Mouse (Mus musculus) CH12.LX (cell line): ENCODE results near the gene Six5. TPM values are rescaled to one million over a fixed set of nuclear protein-coding genes. Genes with fewer than 3 reads are reported as not detected.

ENCODE experiments used
- DNase-seq: peaks from one replicate; pipeline ENCODE4 v3.0.0-alpha.2; 2013; ENCODE audit errors: extremely low read depth
- H3K27ac ChIP-seq: 2 replicates; pipeline ENCODE4 v1.5.1; 2012; ENCODE audit warnings: low read depth, mild to moderate bottlenecking, control low read depth, moderate library complexity; ENCODE audit not compliant: insufficient read depth
- H3K27me3 ChIP-seq: replicated peaks from 2 replicates; pipeline ENCODE3; 2012; ENCODE audit warnings: inconsistent platforms
- H3K36me3 ChIP-seq, 2 experiments: replicated peaks in 1 of 2; 2 replicates each; pipeline versions ENCODE3 to v1.6.1; 2012; ENCODE audit warnings: inconsistent platforms in 1 of 2, low read length in 1 of 2, mild to moderate bottlenecking in 1 of 2, mixed read lengths in 1 of 2, moderate library complexity in 1 of 2; ENCODE audit not compliant: control insufficient read depth in 1 of 2, insufficient read depth in 1 of 2
- H3K4me1 ChIP-seq, 2 experiments: 2 replicates each; pipeline ENCODE4 v1.6.1; 2012; ENCODE audit warnings: inconsistent platforms in 1 of 2, moderate library complexity in 1 of 2; ENCODE audit not compliant: insufficient read depth in 2 of 2, control insufficient read depth in 1 of 2
- H3K4me2 ChIP-seq: 2 replicates; pipeline ENCODE4 v1.6.1; 2012; ENCODE audit warnings: low read depth, mild to moderate bottlenecking, control low read depth; ENCODE audit not compliant: poor library complexity, insufficient read depth, severe bottlenecking
- H3K4me3 ChIP-seq, 3 experiments: fragments of 150-350 bp in 1 of 3; sonication (generic) in 1 of 3; replicated peaks in 1 of 3; 2 replicates each; pipeline versions ENCODE3 to v1.5.1; 2011 to 2012; ENCODE audit warnings: low read depth in 2 of 3, low read length in 2 of 3, mild to moderate bottlenecking in 2 of 3, moderate library complexity in 2 of 3, control low read depth in 1 of 3, improper control_type of control experiment in 1 of 3, inconsistent platforms in 1 of 3, mixed read lengths in 1 of 3; ENCODE audit not compliant: poor library complexity in 1 of 3
- H3K79me2 ChIP-seq: replicated peaks from 2 replicates; pipeline ENCODE4 v1.6.1; 2012; ENCODE audit warnings: mild to moderate bottlenecking, moderate library complexity; ENCODE audit not compliant: control insufficient read depth, poor library complexity, insufficient read depth, severe bottlenecking; ENCODE audit errors: extremely low read depth
- H3K9ac ChIP-seq: 2 replicates; pipeline ENCODE4 v1.6.1; 2012; ENCODE audit warnings: low read depth, mild to moderate bottlenecking, control low read depth, moderate library complexity; ENCODE audit not compliant: insufficient read depth
- H3K9me3 ChIP-seq: replicated peaks from 2 replicates; pipeline ENCODE3; 2012; ENCODE audit warnings: low read length, inconsistent platforms, mixed read lengths
- BHLHE40 ChIP-seq: IDR thresholded peaks from 2 replicates; pipeline ENCODE4 v1.6.1; 2011; ENCODE audit warnings: mild to moderate bottlenecking, low read depth, low read length, improper control_type of control experiment
- CHD2 ChIP-seq: IDR thresholded peaks from 2 replicates; pipeline ENCODE4 v1.6.1; 2011; ENCODE audit warnings: low read length, improper control_type of control experiment
- CTCF ChIP-seq, 2 experiments: IDR thresholded peaks in 1 of 2; conservative IDR thresholded peaks in 1 of 2; 2 replicates each; pipeline ENCODE4 v1.5.1; 2011 to 2012; ENCODE audit warnings: low read depth in 2 of 2, low read length in 2 of 2, improper control_type of control experiment in 1 of 2, inconsistent platforms in 1 of 2, mild to moderate bottlenecking in 1 of 2, moderate library complexity in 1 of 2
- E2F4 ChIP-seq: IDR thresholded peaks from 2 replicates; pipeline ENCODE4 v1.6.1; 2011; ENCODE audit warnings: low read depth, low read length, improper control_type of control experiment; ENCODE audit not compliant: insufficient replicate concordance
- ETS1 ChIP-seq: conservative IDR thresholded peaks from 2 replicates; pipeline ENCODE4 v1.6.1; 2012; ENCODE audit warnings: low read depth, mild to moderate bottlenecking, inconsistent platforms, low read length, improper control_type of control experiment, moderate library complexity
- HCFC1 ChIP-seq: IDR thresholded peaks from 2 replicates; pipeline ENCODE4 v1.6.1; 2012; ENCODE audit warnings: low read depth, mild to moderate bottlenecking, inconsistent platforms, low read length, improper control_type of control experiment
- IRF4 ChIP-seq: IDR thresholded peaks from 2 replicates; pipeline ENCODE4 v1.6.1; 2014; ENCODE audit warnings: low read depth, mild to moderate bottlenecking, inconsistent platforms, low read length, improper control_type of control experiment
- JUND ChIP-seq: conservative IDR thresholded peaks from 2 replicates; pipeline ENCODE4 v1.6.1; 2011; ENCODE audit warnings: low read depth, low read length, improper control_type of control experiment
- KAT2A ChIP-seq: IDR thresholded peaks from 2 replicates; pipeline ENCODE4 v1.6.1; 2012; ENCODE audit warnings: low read length, improper control_type of control experiment, inconsistent platforms; ENCODE audit not compliant: insufficient replicate concordance
- MYC ChIP-seq: IDR thresholded peaks from 2 replicates; pipeline ENCODE4 v1.6.1; 2011; ENCODE audit warnings: low read depth, mild to moderate bottlenecking, improper control_type of control experiment, low read length
- NELFE ChIP-seq: IDR thresholded peaks from 2 replicates; pipeline ENCODE4 v1.6.1; 2011; ENCODE audit warnings: low read depth, low read length, improper control_type of control experiment
- POLR2AphosphoS2 ChIP-seq: IDR thresholded peaks from 2 replicates; pipeline ENCODE4 v1.6.1; 2011; ENCODE audit warnings: low read depth, low read length, improper control_type of control experiment
- SMC3 ChIP-seq: IDR thresholded peaks from 2 replicates; pipeline ENCODE4 v1.6.1; 2011; ENCODE audit warnings: low read depth, low read length, improper control_type of control experiment
- TCF12 ChIP-seq: IDR thresholded peaks from 2 replicates; pipeline ENCODE4 v1.6.1; 2014; ENCODE audit warnings: low read depth, mild to moderate bottlenecking, inconsistent platforms, low read length, improper control_type of control experiment
- USF1 ChIP-seq: IDR thresholded peaks from 2 replicates; pipeline ENCODE4 v1.6.1; 2014; ENCODE audit warnings: low read depth, mild to moderate bottlenecking, inconsistent platforms, low read length, improper control_type of control experiment
- ZC3H11A ChIP-seq: IDR thresholded peaks from 2 replicates; pipeline ENCODE4 v1.6.1; 2012; ENCODE audit warnings: low read depth, mild to moderate bottlenecking, inconsistent platforms, low read length, improper control_type of control experiment
- ZNF384 ChIP-seq: IDR thresholded peaks from 2 replicates; pipeline ENCODE4 v1.6.1; 2012; ENCODE audit warnings: low read depth, low read length, improper control_type of control experiment, inconsistent platforms
- dilution Hi-C: fragments of 300-500 bp; cut with MboI; formaldehyde crosslinking; loops from 2 replicates; pipeline ENCODE4 v1.14.3; 2020; ENCODE audit warnings: low sequenced_read_pairs; ENCODE audit not compliant: extremely low pct_unique_long_range_greater_than_20kb, extremely low pct_ligation_motif_present
- in situ Hi-C: fragments of 300-500 bp; cut with MboI; formaldehyde crosslinking; loops from 3 replicates; pipeline ENCODE4 v1.14.3; 2019; ENCODE audit warnings: low sequenced_read_pairs, low pct_ligation_motif_present, low pct_unique_long_range_greater_than_20kb, mixed read lengths
- polyA plus RNA-seq: library from polyadenylated mRNA; unstranded; fragments of >175 nt; gene quantifications from 2 replicates; pipeline ENCODE4 v1.2.1, GENCODE M21; 2012; ENCODE audit warnings: low read depth; ENCODE audit not compliant: insufficient read length
- total RNA-seq, 2 experiments: library from RNA; depleted of rRNA; stranded (reverse); fragments of 300-350 nt in 1 of 2; fragments of >200 nt in 1 of 2; gene quantifications; 2 replicates each; pipeline ENCODE4 v1.2.3; 2012 to 2014

The Six5 gene
- total and polyA plus RNA-seq, 3 experiments: 0.16 to 1.8 (median 0.33) TPM

DNA sequence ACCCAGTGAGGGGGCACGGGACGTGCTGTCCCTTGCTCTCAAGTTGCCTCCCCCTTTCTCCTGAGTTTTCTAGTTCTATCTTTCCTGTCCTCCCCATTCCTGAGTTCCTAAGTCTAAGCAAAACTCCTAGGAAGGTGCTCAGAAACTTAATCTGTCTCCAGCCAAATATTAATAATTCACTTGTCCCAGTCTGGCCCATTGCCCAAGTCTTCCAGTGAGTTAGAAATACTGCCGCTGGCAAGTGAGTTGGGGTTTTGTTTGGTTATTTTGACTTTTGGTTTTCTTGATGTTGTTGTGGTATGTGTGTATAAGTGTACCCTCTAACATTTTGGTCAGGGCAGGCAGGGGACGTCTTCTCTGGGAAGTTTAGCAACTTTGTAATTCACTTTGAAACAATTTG, 27.3 kb downstream of the Six5 start:
- in situ Hi-C loops: no loop called here
- peaks cover 21% of the 10 kb centered on the region for H3K79me2 ChIP-seq
- TF ChIP-seq BHLHE40: no peak
- no peak for TF ChIP-seq TCF12
- no peak for TF ChIP-seq CHD2
- no peak for TF ChIP-seq ZC3H11A
- no peak for TF ChIP-seq USF1
- no peak for TF ChIP-seq ZNF384
- TF ChIP-seq ETS1: no peak
- TF ChIP-seq NELFE: no peak
- TF ChIP-seq MYC: no peak
- no peak for TF ChIP-seq CTCF (conservative IDR thresholded peaks at IDR 0.05 in 1 of 2, IDR thresholded peaks at IDR 0.05 in 1 of 2; ENCODE audit: low read depth in 2 of 2, low read length in 2 of 2)
- TF ChIP-seq E2F4: no peak
- TF ChIP-seq IRF4: no peak
- TF ChIP-seq KAT2A: no peak

DNA sequence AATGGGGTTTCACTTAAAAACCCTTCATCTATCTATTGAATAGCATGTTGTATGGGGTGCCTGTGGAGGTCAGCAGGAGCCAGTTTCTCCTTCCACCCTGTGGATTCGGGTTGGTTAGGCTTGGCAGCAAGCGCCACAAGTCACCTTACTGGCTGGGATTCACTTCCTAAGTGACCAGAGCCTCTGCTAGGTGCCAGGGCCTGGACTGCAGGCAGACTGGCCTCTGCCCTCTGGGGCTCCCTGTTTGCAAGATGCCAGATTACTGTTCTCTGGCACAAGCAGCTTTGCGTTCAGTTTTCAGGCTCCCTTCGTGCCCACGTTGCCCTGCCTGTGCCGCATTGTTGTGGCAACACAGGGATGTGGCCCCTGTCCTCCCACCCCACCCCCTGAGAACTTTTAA, 30.3 kb downstream of the Six5 start:
- peaks cover 9 to 16% of the 10 kb centered on the region in 2 experiments; a peak in 3 of 4 replicates for H3K4me1 ChIP-seq
- no peaks in the 10 kb centered on the region for H3K27me3 ChIP-seq
- no peak overlapping the region for H3K4me2 ChIP-seq
- H3K27ac ChIP-seq: no peak overlapping the region
- H3K36me3 ChIP-seq: peaks cover 16 to 55% of the 10 kb centered on the region in 2 experiments
- H3K4me3 ChIP-seq: no peak overlapping the region
- H3K79me2 ChIP-seq: peaks cover 21% of the 10 kb centered on the region
- TF ChIP-seq HCFC1 (no peak), JUND (no peak), POLR2AphosphoS2 (no peak), SMC3 (no peak)
- in situ Hi-C loops: no loop called here
- no peak overlapping the region for H3K9ac ChIP-seq
- dilution Hi-C loops: no loop called here
- H3K9me3 ChIP-seq: no peaks in the 10 kb centered on the region
- no peak for DNase-seq

More for the DNA sequence above, 27.3 kb downstream of the Six5 start:
- Histone ChIP-seq H3K4me3 (no peak overlapping the region), H3K4me1 (peaks cover 9 to 16% of the 10 kb centered on the region in 2 experiments; a peak in 3 of 4 replicates), H3K9ac (no peak overlapping the region), H3K27me3 (no peaks in the 10 kb centered on the region), H3K27ac (no peak overlapping the region), H3K9me3 (peaks cover 8% of the 10 kb centered on the region), H3K4me2 (no peak overlapping the region), H3K36me3 (peaks cover 5 to 29% of the 10 kb centered on the region in 2 experiments)
- dilution Hi-C loops: no loop called here
- DNase-seq: no peak
